Mouse (Mus musculus): ENCODE data around the gene Prb1.
"Not testable (repeated sequence)": the region's sequence is repeated elsewhere in the genome, so short reads cannot be mapped to it uniquely, and the experiment has no call there.

The Prb1 gene

GRCm38 (mm10) chr6:132210421-132210820 is at the start of gene Prb1:
TSS of gene Prb1 (minus strand) at chr6:132210521.
- ATAC-seq (ENCODE audit: insufficient number of reproducible peaks, low FRiP score, low TSS enrichment), result not testable (repeated sequence)
